Mouse (Mus musculus): ENCODE measurements at regions not wholly inside any gene's neighbourhood (a gene's known extent, or its start where the extent isn't known, plus 50 kb on each side); places are given as distances from the start of the nearest gene placed in this dataset.

DNA sequence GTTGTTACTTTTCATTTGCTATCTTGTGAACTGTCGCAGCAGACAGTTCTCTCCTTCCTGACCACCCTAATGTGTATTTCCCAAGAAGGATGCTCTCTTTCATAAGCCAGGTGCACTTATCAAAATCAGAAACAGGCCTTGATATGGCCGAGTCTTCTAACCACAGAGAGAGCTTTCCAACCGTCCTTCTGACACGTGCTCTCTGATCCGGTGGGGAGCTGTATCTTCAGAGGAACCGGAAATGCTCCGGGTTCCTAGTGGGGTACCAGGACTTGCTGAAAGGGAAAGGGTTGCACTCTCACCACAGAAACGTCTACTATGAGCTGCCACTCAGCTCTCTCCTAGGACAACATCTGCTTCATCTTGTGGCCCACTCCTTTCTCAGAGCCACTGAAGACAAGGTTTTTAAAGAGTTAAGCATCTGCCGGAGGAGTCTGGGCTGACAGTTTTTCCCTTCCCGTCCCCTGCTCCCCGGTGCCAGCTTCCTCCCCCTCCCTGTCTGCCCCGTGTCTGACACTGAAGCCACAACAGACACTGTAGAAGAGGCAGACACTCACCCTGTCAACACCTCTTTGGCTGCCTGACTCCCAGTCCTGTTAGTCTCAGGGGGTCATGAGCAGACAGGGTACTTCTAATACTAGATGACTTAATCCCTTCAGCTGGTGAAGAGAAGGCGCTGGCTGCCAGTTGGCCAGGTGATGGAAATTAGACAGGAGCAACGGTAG lies 327.0 kb upstream of the Runx1 start:
- Histone ChIP-seq H3K9ac (ENCODE audit: low read depth, poor library complexity, severe bottlenecking) (no peak overlapping the region), H3K9me3 (replicated peaks; ENCODE audit: control insufficient read depth, insufficient read depth, low read length, poor library complexity, severe bottlenecking) (no peaks in the 10 kb centered on the region; the same call in 1 of the 2 replicates), H3K4me3 (ENCODE audit: low read depth, low read length) (no peak overlapping the region), H3K36me3 (ENCODE audit: control insufficient read depth, insufficient read depth, low read length, poor library complexity, severe bottlenecking) (no peaks in the 10 kb centered on the region), H3K27ac (ENCODE audit: insufficient read depth, low read length) (no peak overlapping the region), H3K27me3 (ENCODE audit: control insufficient read depth, insufficient read depth, low read length, poor library complexity, severe bottlenecking) (0 out of 2 replicates have a peak, but pooled peaks cover 1% of the 10 kb centered on the region), H3K4me1 (ENCODE audit: control insufficient read depth, insufficient read depth, low read length) (no peaks in the 10 kb centered on the region)
- TF ChIP-seq CTCF (IDR thresholded peaks at IDR 0.05; ENCODE audit: low read depth, low read length), result no peak
- TF ChIP-seq EP300 (IDR thresholded peaks at IDR 0.05; ENCODE audit: insufficient read depth, low read depth, low read length), result no peak
- no peak for TF ChIP-seq POLR2A (IDR thresholded peaks at IDR 0.05; ENCODE audit: insufficient read depth, low read length)

DNA sequence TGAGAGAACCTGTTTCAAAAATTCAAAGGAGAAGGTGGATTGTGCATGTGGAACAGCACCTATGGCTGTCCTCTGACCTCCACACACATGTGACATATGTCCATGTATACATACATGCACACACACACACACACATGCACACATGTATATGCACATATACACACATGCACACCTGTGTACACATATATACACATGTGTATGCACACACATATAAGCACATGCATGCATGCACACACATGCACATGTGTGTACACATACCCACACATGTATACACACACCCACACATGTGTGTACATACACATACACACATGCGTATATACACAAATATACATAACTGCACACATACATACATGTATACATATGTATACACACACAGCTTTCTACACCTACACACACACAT lies 326.1 kb upstream of the Runx1 start:
- Histone ChIP-seq H3K27me3 (ENCODE audit: control insufficient read depth, insufficient read depth, low read length, poor library complexity, severe bottlenecking) (0 out of 2 replicates have a peak, but pooled peaks cover 1% of the 10 kb centered on the region), H3K4me3 (ENCODE audit: low read depth, low read length) (no peak overlapping the region), H3K9ac (ENCODE audit: low read depth, poor library complexity, severe bottlenecking) (no peak overlapping the region), H3K4me1 (ENCODE audit: control insufficient read depth, insufficient read depth, low read length) (no peaks in the 10 kb centered on the region), H3K36me3 (ENCODE audit: control insufficient read depth, insufficient read depth, low read length, poor library complexity, severe bottlenecking) (no peaks in the 10 kb centered on the region), H3K27ac (ENCODE audit: insufficient read depth, low read length) (no peak overlapping the region), H3K9me3 (replicated peaks; ENCODE audit: control insufficient read depth, insufficient read depth, low read length, poor library complexity, severe bottlenecking) (no peaks in the 10 kb centered on the region; the same call in 1 of the 2 replicates)
- TF ChIP-seq POLR2A (IDR thresholded peaks at IDR 0.05; ENCODE audit: insufficient read depth, low read length) (no peak), EP300 (IDR thresholded peaks at IDR 0.05; ENCODE audit: insufficient read depth, low read depth, low read length) (no peak), CTCF (IDR thresholded peaks at IDR 0.05; ENCODE audit: low read depth, low read length) (no peak)

DNA sequence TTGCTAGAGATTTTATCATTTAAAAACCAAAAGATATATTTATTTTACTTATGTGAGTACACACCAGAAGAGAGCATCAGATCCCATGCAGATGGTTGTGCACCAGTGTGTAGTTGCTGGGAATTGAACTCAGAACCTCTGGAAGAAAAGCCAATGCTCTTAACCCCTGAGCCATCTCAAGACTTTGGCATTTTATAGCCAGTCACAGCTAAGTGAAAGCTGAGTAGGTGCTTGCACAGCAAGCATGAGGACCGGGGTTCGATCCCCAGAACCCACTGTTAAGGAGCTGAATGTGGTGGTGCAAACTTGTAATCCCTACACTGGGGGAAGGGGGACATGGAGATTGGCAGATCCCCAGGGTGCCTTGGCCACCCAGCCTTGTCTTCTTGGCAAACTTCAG lies 325.7 kb upstream of the Runx1 start:
- Histone ChIP-seq H3K36me3 (ENCODE audit: control insufficient read depth, insufficient read depth, low read length, poor library complexity, severe bottlenecking) (no peaks in the 10 kb centered on the region), H3K4me3 (ENCODE audit: low read depth, low read length) (no peak overlapping the region), H3K9ac (ENCODE audit: low read depth, poor library complexity, severe bottlenecking) (no peak overlapping the region), H3K9me3 (replicated peaks; ENCODE audit: control insufficient read depth, insufficient read depth, low read length, poor library complexity, severe bottlenecking) (no peaks in the 10 kb centered on the region; the same call in 1 of the 2 replicates), H3K27ac (ENCODE audit: insufficient read depth, low read length) (no peak overlapping the region), H3K4me1 (ENCODE audit: control insufficient read depth, insufficient read depth, low read length) (no peaks in the 10 kb centered on the region), H3K27me3 (ENCODE audit: control insufficient read depth, insufficient read depth, low read length, poor library complexity, severe bottlenecking) (0 out of 2 replicates have a peak, but pooled peaks cover 1% of the 10 kb centered on the region)
- no peak for TF ChIP-seq EP300 (IDR thresholded peaks at IDR 0.05; ENCODE audit: insufficient read depth, low read depth, low read length)
- no peak for TF ChIP-seq CTCF (IDR thresholded peaks at IDR 0.05; ENCODE audit: low read depth, low read length)
- TF ChIP-seq POLR2A (IDR thresholded peaks at IDR 0.05; ENCODE audit: insufficient read depth, low read length), result no peak

DNA sequence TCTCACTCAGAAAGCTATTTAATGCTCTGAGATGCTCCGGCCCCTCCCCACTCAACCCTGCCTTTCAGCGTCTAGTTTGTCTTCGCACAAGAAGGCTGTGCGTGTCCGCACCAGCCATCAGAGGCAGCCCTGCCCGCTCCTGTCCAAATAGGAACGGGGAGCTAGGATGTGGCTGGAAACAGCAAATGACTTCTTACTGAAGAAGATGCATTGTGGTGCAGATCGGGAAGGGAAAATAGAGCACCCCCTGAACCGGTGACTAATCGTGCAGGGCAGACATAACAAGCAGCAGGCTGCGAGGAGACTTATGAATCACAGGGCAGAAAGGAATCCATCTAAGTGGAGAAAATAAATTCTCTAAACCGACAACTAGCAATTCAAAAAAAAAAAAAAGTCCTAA lies 324.5 kb upstream of the Runx1 start:
- TF ChIP-seq EP300 (IDR thresholded peaks at IDR 0.05; ENCODE audit: insufficient read depth, low read depth, low read length) (no peak), CTCF (IDR thresholded peaks at IDR 0.05; ENCODE audit: low read depth, low read length) (no peak), POLR2A (IDR thresholded peaks at IDR 0.05; ENCODE audit: insufficient read depth, low read length) (no peak)
- no peak overlapping the region for H3K9ac ChIP-seq (ENCODE audit: low read depth, poor library complexity, severe bottlenecking)
- no peaks in the 10 kb centered on the region for H3K4me1 ChIP-seq (ENCODE audit: control insufficient read depth, insufficient read depth, low read length)
- no peaks in the 10 kb centered on the region for H3K36me3 ChIP-seq (ENCODE audit: control insufficient read depth, insufficient read depth, low read length, poor library complexity, severe bottlenecking)
- H3K27ac ChIP-seq (ENCODE audit: insufficient read depth, low read length), result no peak overlapping the region
- no peak overlapping the region for H3K4me3 ChIP-seq (ENCODE audit: low read depth, low read length)
- H3K9me3 ChIP-seq (replicated peaks; ENCODE audit: control insufficient read depth, insufficient read depth, low read length, poor library complexity, severe bottlenecking), result no peaks in the 10 kb centered on the region; the same call in 1 of the 2 replicates
- H3K27me3 ChIP-seq (ENCODE audit: control insufficient read depth, insufficient read depth, low read length, poor library complexity, severe bottlenecking), result 0 out of 2 replicates have a peak, but pooled peaks cover 1% of the 10 kb centered on the region

- no peaks in the 10 kb centered on the region for H3K9me3 ChIP-seq (replicated peaks; ENCODE audit: control insufficient read depth, insufficient read depth, low read length, poor library complexity, severe bottlenecking)
- no peaks in the 10 kb centered on the region for H3K27me3 ChIP-seq (ENCODE audit: control insufficient read depth, insufficient read depth, low read length, poor library complexity, severe bottlenecking)
- H3K27ac ChIP-seq (ENCODE audit: insufficient read depth, low read length), result no peak overlapping the region
- no peaks in the 10 kb centered on the region for H3K36me3 ChIP-seq (ENCODE audit: control insufficient read depth, insufficient read depth, low read length, poor library complexity, severe bottlenecking)
- no peak overlapping the region for H3K4me3 ChIP-seq (ENCODE audit: low read depth, low read length)
- no peak overlapping the region for H3K9ac ChIP-seq (ENCODE audit: low read depth, poor library complexity, severe bottlenecking)
- TF ChIP-seq POLR2A (IDR thresholded peaks at IDR 0.05; ENCODE audit: insufficient read depth, low read length), result no peak
- no peak for TF ChIP-seq EP300 (IDR thresholded peaks at IDR 0.05; ENCODE audit: insufficient read depth, low read depth, low read length)
- TF ChIP-seq CTCF (IDR thresholded peaks at IDR 0.05; ENCODE audit: low read depth, low read length), result no peak
- no peaks in the 10 kb centered on the region for H3K4me1 ChIP-seq (ENCODE audit: control insufficient read depth, insufficient read depth, low read length)
Observed at GRCm38 (mm10) chr16:93147525-93148222, 321.7 kb upstream of the Runx1 start.

GRCm38 (mm10) chr16:93146812-93147211 lies 320.9 kb upstream of the Runx1 start:
- Histone ChIP-seq H3K9ac (ENCODE audit: low read depth, poor library complexity, severe bottlenecking) (no peak overlapping the region), H3K4me3 (ENCODE audit: low read depth, low read length) (no peak overlapping the region), H3K27ac (ENCODE audit: insufficient read depth, low read length) (no peak overlapping the region), H3K27me3 (ENCODE audit: control insufficient read depth, insufficient read depth, low read length, poor library complexity, severe bottlenecking) (peaks cover 2% of the 10 kb centered on the region; the same call in 1 of the 2 replicates), H3K36me3 (ENCODE audit: control insufficient read depth, insufficient read depth, low read length, poor library complexity, severe bottlenecking) (no peaks in the 10 kb centered on the region), H3K9me3 (replicated peaks; ENCODE audit: control insufficient read depth, insufficient read depth, low read length, poor library complexity, severe bottlenecking) (no peaks in the 10 kb centered on the region), H3K4me1 (ENCODE audit: control insufficient read depth, insufficient read depth, low read length) (no peaks in the 10 kb centered on the region)
- TF ChIP-seq CTCF (IDR thresholded peaks at IDR 0.05; ENCODE audit: low read depth, low read length), result no peak
- TF ChIP-seq POLR2A (IDR thresholded peaks at IDR 0.05; ENCODE audit: insufficient read depth, low read length), result no peak
- TF ChIP-seq EP300 (IDR thresholded peaks at IDR 0.05; ENCODE audit: insufficient read depth, low read depth, low read length), result no peak
